Mouse (Mus musculus): ENCODE measurements around the gene Fancc.
A peak's percentile ranks its signal among the peaks of the same experiment; 100 is the strongest.
"Not testable (repeated sequence)": the region's sequence is repeated elsewhere in the genome, so short reads cannot be mapped to it uniquely, and the experiment has no call there.

The Fancc gene

GRCm38 (mm10) chr13:63515542-63515941 lies 18.5 kb upstream of the Fancc start:
- no peak for DNase-seq (ENCODE audit: low spot score)

GRCm38 (mm10) chr13:63514931-63515360 lies 17.9 kb upstream of the Fancc start:
- peak; percentile 57 for DNase-seq (ENCODE audit: low spot score)

GRCm38 (mm10) chr13:63513374-63514098 lies 16.5 kb upstream of the Fancc start:
- peak; percentile 57 for DNase-seq (ENCODE audit: low spot score)

- DNase-seq (ENCODE audit: low spot score): peak; percentile 54
Observed at GRCm38 (mm10) chr13:63512411-63512810, 15.3 kb upstream of the Fancc start.

GRCm38 (mm10) chr13:63507821-63508220 lies 10.7 kb upstream of the Fancc start:
- DNase-seq (ENCODE audit: low spot score): no peak

GRCm38 (mm10) chr13:63507001-63507556 lies 10.0 kb upstream of the Fancc start:
- no peak for DNase-seq (ENCODE audit: low spot score)

GRCm38 (mm10) chr13:63506364-63506763 lies 9.3 kb upstream of the Fancc start:
- no peak for DNase-seq (ENCODE audit: low spot score)

GRCm38 (mm10) chr13:63502391-63502790 lies 5.3 kb upstream of the Fancc start:
- no peak for DNase-seq (ENCODE audit: low spot score)

- no peak for DNase-seq (ENCODE audit: low spot score)
Observed at GRCm38 (mm10) chr13:63499489-63499888, 2.4 kb upstream of the Fancc start.

- no peak for DNase-seq (ENCODE audit: low spot score)
Observed at GRCm38 (mm10) chr13:63487707-63488042, 9.4 kb downstream of the Fancc start.

- peak; percentile 70 for DNase-seq (ENCODE audit: low spot score)
Observed at GRCm38 (mm10) chr13:63486791-63487706, 10.0 kb downstream of the Fancc start.

GRCm38 (mm10) chr13:63475356-63475755 lies 21.7 kb downstream of the Fancc start:
- DNase-seq (ENCODE audit: low spot score): no peak

- no peak for DNase-seq (ENCODE audit: low spot score)
Observed at GRCm38 (mm10) chr13:63452898-63453297, 44.2 kb downstream of the Fancc start.

- DNase-seq (ENCODE audit: low spot score): peak; percentile 64
Observed at GRCm38 (mm10) chr13:63451140-63451539, 45.9 kb downstream of the Fancc start.

GRCm38 (mm10) chr13:63445419-63445818 lies 51.7 kb downstream of the Fancc start:
- DNase-seq (ENCODE audit: low spot score): no peak

- peak; percentile 41 for DNase-seq (ENCODE audit: low spot score)
Observed at GRCm38 (mm10) chr13:63432759-63433158, 64.3 kb downstream of the Fancc start.

- DNase-seq (ENCODE audit: low spot score): no peak
Observed at GRCm38 (mm10) chr13:63431857-63432191, 65.3 kb downstream of the Fancc start.

GRCm38 (mm10) chr13:63431030-63431856 lies 65.8 kb downstream of the Fancc start:
- peak; percentile 99 for DNase-seq (ENCODE audit: low spot score)

GRCm38 (mm10) chr13:63430681-63431029 lies 66.4 kb downstream of the Fancc start:
- DNase-seq (ENCODE audit: low spot score): peak; percentile 78

GRCm38 (mm10) chr13:63430206-63430605 lies 66.9 kb downstream of the Fancc start:
- DNase-seq (ENCODE audit: low spot score): no peak

- DNase-seq (ENCODE audit: low spot score): not testable (repeated sequence)
Observed at GRCm38 (mm10) chr13:63428211-63428610, 68.9 kb downstream of the Fancc start.

GRCm38 (mm10) chr13:63423060-63423459 lies 74.0 kb downstream of the Fancc start:
- DNase-seq (ENCODE audit: low spot score): no peak
